Mouse (Mus musculus): ENCODE data around the gene Cdc42se2.

DNA sequence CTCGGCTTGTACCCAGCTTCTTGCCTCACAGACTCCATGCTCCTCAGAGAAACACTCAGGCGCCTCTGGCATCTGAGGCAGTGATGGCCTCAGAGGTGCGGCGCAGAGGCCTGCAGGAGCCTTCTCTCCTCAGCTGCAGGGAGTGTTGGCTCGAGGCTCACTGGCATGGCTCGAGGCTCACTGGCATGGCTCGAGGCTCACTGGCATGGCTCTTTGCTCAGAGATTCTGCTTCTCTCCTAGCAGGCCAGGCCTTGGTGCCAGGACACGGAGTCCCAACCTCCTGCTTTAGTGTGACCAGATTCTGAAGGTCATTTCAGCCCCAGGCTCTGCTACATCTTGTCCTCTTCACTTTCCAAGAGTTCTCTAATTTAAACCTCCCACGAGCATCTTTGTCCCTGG lies 48.6 kb upstream of the Cdc42se2 start:
- TF ChIP-seq GATA1 (IDR thresholded peaks at IDR 0.05; ENCODE audit: borderline replicate concordance, low read length) = no peak
- no peak for TF ChIP-seq FLI1 (IDR thresholded peaks at IDR 0.05; ENCODE audit: low read length)
